Mouse (Mus musculus): ENCODE results near the gene Sptbn2.

DNA sequence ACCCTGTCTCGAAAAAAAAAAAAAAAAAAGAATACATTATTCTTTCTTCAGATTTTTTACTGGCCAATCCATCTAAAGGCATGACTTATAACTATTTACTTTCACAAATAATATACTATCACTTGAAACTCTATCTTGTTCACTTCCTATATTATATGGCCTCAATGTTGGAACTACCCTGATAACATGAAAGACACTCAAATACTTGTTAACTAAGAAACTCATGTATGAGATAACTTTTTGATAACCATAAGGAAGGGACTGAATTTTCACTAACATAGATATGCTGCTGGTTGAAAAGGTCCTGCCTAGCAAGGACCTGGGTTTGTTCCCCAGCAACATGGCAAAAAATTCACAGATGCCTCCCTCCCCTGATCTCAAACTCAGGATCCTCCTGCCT lies 85.0 kb downstream of the Sptbn2 start:
- no peak for TF ChIP-seq GATA1 (IDR thresholded peaks at IDR 0.05; ENCODE audit: borderline replicate concordance, low read length)
- TF ChIP-seq FLI1 (IDR thresholded peaks at IDR 0.05; ENCODE audit: low read length) = no peak

All from megakaryocyte, embryonic 14.5 days (primary cell).